Mouse (Mus musculus) mouse embryonic stem cell (cell line): ENCODE data around the gene Rpl29.

Experiments
- in situ Hi-C, 2 experiments: fragments of 300-500 bp; cut with MboI; formaldehyde crosslinking; loops; 1 replicate in 1 of 2; 3 replicates in 1 of 2; pipeline ENCODE4 v1.14.3; 2019 to 2020; ENCODE audit warnings: low sequenced_read_pairs in 2 of 2, low pct_unique_long_range_greater_than_20kb in 1 of 2, mixed read lengths in 1 of 2; ENCODE audit not compliant: unreplicated experiment in 1 of 2

Gene Rpl29

GRCm38 (mm10) chr9:106451899-106452298, 22.6 kb downstream of the Rpl29 start:
- in situ Hi-C loops, result no loop called here

GRCm38 (mm10) chr9:106452351-106452750, 23.1 kb downstream of the Rpl29 start:
- in situ Hi-C loops, result no loop called here

GRCm38 (mm10) chr9:106452821-106453220, 23.6 kb downstream of the Rpl29 start:
- in situ Hi-C loops, result no loop called here

- in situ Hi-C loops, result no loop called here
These were observed 24.2 kb downstream of the Rpl29 start, which contains the start of gene Pcbp4 for GRCm38 (mm10) chr9:106453271-106454070. TSS of gene Pcbp4 (plus strand) at chr9:106453291.

- in situ Hi-C loops, result no loop called here
These were observed 25.0 kb downstream of the Rpl29 start for GRCm38 (mm10) chr9:106454071-106454761.

GRCm38 (mm10) chr9:106454888-106455681, 25.8 kb downstream of the Rpl29 start:
- in situ Hi-C loops, result no loop called here

GRCm38 (mm10) chr9:106456325-106457162, 27.3 kb downstream of the Rpl29 start:
- in situ Hi-C loops, result no loop called here

- in situ Hi-C loops, result no loop called here
These were observed 27.9 kb downstream of the Rpl29 start for GRCm38 (mm10) chr9:106457163-106457559.

GRCm38 (mm10) chr9:106457920-106458319, 28.7 kb downstream of the Rpl29 start:
- in situ Hi-C loops, result no loop called here

- in situ Hi-C loops, result no loop called here
These were observed 30.7 kb downstream of the Rpl29 start for GRCm38 (mm10) chr9:106459946-106460345.

- in situ Hi-C loops, result no loop called here
These were observed 31.3 kb downstream of the Rpl29 start for GRCm38 (mm10) chr9:106460401-106461025.

- in situ Hi-C loops, result no loop called here
These were observed 31.8 kb downstream of the Rpl29 start for GRCm38 (mm10) chr9:106461026-106461415.

GRCm38 (mm10) chr9:106461641-106462429, 32.6 kb downstream of the Rpl29 start:
- in situ Hi-C loops, result no loop called here

GRCm38 (mm10) chr9:106462430-106462800, 33.2 kb downstream of the Rpl29 start:
- in situ Hi-C loops, result no loop called here

GRCm38 (mm10) chr9:106463122-106464063, 34.1 kb downstream of the Rpl29 start:
- in situ Hi-C loops, result no loop called here
